Comparison of ENCODE assay signal across 8 mouse cellular contexts in the genomic region with DNA sequence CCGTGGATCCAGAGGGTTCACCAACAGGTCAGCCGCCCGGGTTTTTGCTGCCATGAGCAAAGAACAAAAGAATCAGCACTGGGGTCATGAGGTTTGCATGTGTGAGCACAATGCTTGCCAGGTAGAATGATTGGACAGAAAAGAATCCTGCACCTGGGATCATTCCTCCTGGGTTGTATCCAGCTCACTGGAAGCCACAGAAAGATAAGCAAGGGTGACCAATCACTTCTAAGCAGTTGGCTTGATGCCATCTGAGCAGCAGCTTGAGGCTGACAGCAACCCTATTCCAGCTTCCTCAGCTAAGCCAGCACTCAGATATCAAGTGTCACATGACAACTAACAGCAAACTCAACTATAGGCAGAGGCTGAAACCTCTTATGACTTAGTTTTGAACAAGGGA.
A peak's percentile ranks its signal among the peaks of the same experiment; 100 is the strongest.
DNase-seq lines count a peak whose midpoint lies in the region; ATAC-seq and TF ChIP-seq lines count a peak whose summit lies in the region.

No protein-coding gene starts in this region.

- H3K4me3 ChIP-seq in embryonic facial prominence, embryonic 11.5 days (ENCODE audit: low read depth, low read length): no peak overlapping the region
- no peak overlapping the region for H3K4me3 ChIP-seq in embryonic facial prominence, embryonic 10.5 days
- H3K4me3 ChIP-seq in C2C12 (ENCODE audit: insufficient read depth, poor library complexity, severe bottlenecking): no peak overlapping the region
- H3K4me3 ChIP-seq in embryonic facial prominence, embryonic 12.5 days: no peak overlapping the region
- no peak overlapping the region for H3K4me3 ChIP-seq in kidney, embryonic 14.5 days (ENCODE audit: low read length)
- H3K4me3 ChIP-seq in neural tube, embryonic 14.5 days (ENCODE audit: low read depth, low read length): no peak overlapping the region

- H3K79me2 ChIP-seq in C2C12 (ENCODE audit: control insufficient read depth, insufficient read depth): no peaks in the 10 kb centered on the region

- H3K79me3 ChIP-seq in C2C12 (ENCODE audit: low read depth): no peaks in the 10 kb centered on the region

- H3K27ac ChIP-seq in embryonic facial prominence, embryonic 11.5 days (replicated peaks; ENCODE audit: low read depth, low read length): no peak overlapping the region
- H3K27ac ChIP-seq in embryonic facial prominence, embryonic 10.5 days (replicated peaks): no peak overlapping the region
- 0 out of 2 replicates have a peak overlapping the region, but pooled peaks have one; percentile 30 for H3K27ac ChIP-seq in embryonic facial prominence, embryonic 12.5 days
- H3K27ac ChIP-seq in kidney, embryonic 14.5 days (ENCODE audit: low read depth, low read length): no peak overlapping the region
- no peak overlapping the region for H3K27ac ChIP-seq in neural tube, embryonic 14.5 days (ENCODE audit: low read depth, low read length)

- no peaks in the 10 kb centered on the region for H3K27me3 ChIP-seq in embryonic facial prominence, embryonic 11.5 days (ENCODE audit: control insufficient read depth, insufficient read depth, low read length)
- no peaks in the 10 kb centered on the region for H3K27me3 ChIP-seq in embryonic facial prominence, embryonic 10.5 days (replicated peaks; ENCODE audit: low read depth, poor library complexity, severe bottlenecking)
- no peaks in the 10 kb centered on the region for H3K27me3 ChIP-seq in C2C12 (ENCODE audit: control insufficient read depth, insufficient read depth, insufficient read length)
- no peaks in the 10 kb centered on the region for H3K27me3 ChIP-seq in embryonic facial prominence, embryonic 12.5 days
- H3K27me3 ChIP-seq in kidney, embryonic 14.5 days (ENCODE audit: control insufficient read depth, insufficient read depth, low read length): no peaks in the 10 kb centered on the region
- no peaks in the 10 kb centered on the region for H3K27me3 ChIP-seq in neural tube, embryonic 14.5 days (ENCODE audit: control insufficient read depth, insufficient read depth, low read length)

- no peak overlapping the region for H3K9ac ChIP-seq in embryonic facial prominence, embryonic 11.5 days (replicated peaks; ENCODE audit: low read length)
- H3K9ac ChIP-seq in embryonic facial prominence, embryonic 12.5 days: no peak overlapping the region
- H3K9ac ChIP-seq in kidney, embryonic 14.5 days (ENCODE audit: low read depth, low read length): no peak overlapping the region
- no peak overlapping the region for H3K9ac ChIP-seq in neural tube, embryonic 14.5 days (replicated peaks; ENCODE audit: low read depth, low read length)

- no peak for ATAC-seq in embryonic facial prominence, embryonic 11.5 days (replicated peaks; ENCODE audit: insufficient number of reproducible peaks, low FRiP score, low TSS enrichment, low read depth)
- ATAC-seq in embryonic facial prominence, embryonic 12.5 days (ENCODE audit: insufficient number of reproducible peaks, insufficient read depth, low FRiP score, low TSS enrichment): peak; percentile 44; the same call in 1 of the 2 replicates
- peak; percentile 71 for ATAC-seq in kidney, embryonic 14.5 days (ENCODE audit: low FRiP score, low TSS enrichment)
- peak; percentile 50; the same call in 1 of the 2 replicates for ATAC-seq in neural tube, embryonic 14.5 days (ENCODE audit: low read depth)

- no peaks in the 10 kb centered on the region; the same call in 1 of the 2 replicates for H3K36me3 ChIP-seq in embryonic facial prominence, embryonic 11.5 days (replicated peaks; ENCODE audit: control insufficient read depth, insufficient read depth, low read depth, low read length)
- peaks cover 70% of the 10 kb centered on the region for H3K36me3 ChIP-seq in embryonic facial prominence, embryonic 10.5 days (replicated peaks)
- peaks cover 10% of the 10 kb centered on the region for H3K36me3 ChIP-seq in C2C12 (ENCODE audit: control insufficient read depth, insufficient read depth)
- H3K36me3 ChIP-seq in embryonic facial prominence, embryonic 12.5 days: peaks cover 36% of the 10 kb centered on the region
- H3K36me3 ChIP-seq in kidney, embryonic 14.5 days (ENCODE audit: control insufficient read depth, insufficient read depth, low read length): peaks cover 34% of the 10 kb centered on the region
- peaks cover 21% of the 10 kb centered on the region for H3K36me3 ChIP-seq in neural tube, embryonic 14.5 days (ENCODE audit: control insufficient read depth, insufficient read depth, low read length)

- 75% methylated on average over 3 of the region's 3 CpGs for WGBS in embryonic facial prominence, embryonic 11.5 days
- 85% methylated on average over 3 of the region's 3 CpGs for WGBS in embryonic facial prominence, embryonic 10.5 days
- WGBS in embryonic facial prominence, embryonic 12.5 days: 67% methylated on average over 3 of the region's 3 CpGs
- 59% methylated on average over 3 of the region's 3 CpGs for WGBS in kidney, embryonic 14.5 days
- WGBS in neural tube, embryonic 14.5 days: 45% methylated on average over 3 of the region's 3 CpGs

- H3ac ChIP-seq in C2C12 (ENCODE audit: control insufficient read depth, insufficient read length, low read depth): no peak overlapping the region

- H3K9me3 ChIP-seq in embryonic facial prominence, embryonic 11.5 days (replicated peaks; ENCODE audit: control insufficient read depth, low read length): no peaks in the 10 kb centered on the region
- H3K9me3 ChIP-seq in embryonic facial prominence, embryonic 10.5 days: no peaks in the 10 kb centered on the region
- H3K9me3 ChIP-seq in embryonic facial prominence, embryonic 12.5 days: no peaks in the 10 kb centered on the region
- no peaks in the 10 kb centered on the region for H3K9me3 ChIP-seq in kidney, embryonic 14.5 days (ENCODE audit: control insufficient read depth, low read length)
- no peaks in the 10 kb centered on the region for H3K9me3 ChIP-seq in neural tube, embryonic 14.5 days (ENCODE audit: control insufficient read depth, low read length)

- DNase-seq in embryonic facial prominence, embryonic 11.5 days (ENCODE audit: low spot score): peak; percentile 17
- no peak for DNase-seq in embryonic facial prominence, embryonic 10.5 days (ENCODE audit: low spot score)
- no peak for DNase-seq in ovary, adult 18-20 months (ENCODE audit: low spot score)
- no peak for DNase-seq in layer of hippocampus, adult 18-20 months (ENCODE audit: low spot score in 2 of 2)

- H3K4me1 ChIP-seq in embryonic facial prominence, embryonic 11.5 days (ENCODE audit: control insufficient read depth, insufficient read depth, low read length): 0 out of 2 replicates have a peak, but pooled peaks cover 2% of the 10 kb centered on the region
- H3K4me1 ChIP-seq in embryonic facial prominence, embryonic 10.5 days: peaks cover 10% of the 10 kb centered on the region; the same call in 1 of the 2 replicates
- H3K4me1 ChIP-seq in embryonic facial prominence, embryonic 12.5 days: peaks cover 10% of the 10 kb centered on the region; the same call in 1 of the 2 replicates
- H3K4me1 ChIP-seq in kidney, embryonic 14.5 days (ENCODE audit: control insufficient read depth, insufficient read depth, low read length): no peaks in the 10 kb centered on the region; the same call in 1 of the 2 replicates
- peaks cover 6% of the 10 kb centered on the region; the same call in 1 of the 2 replicates for H3K4me1 ChIP-seq in neural tube, embryonic 14.5 days (ENCODE audit: control insufficient read depth, insufficient read depth, low read length)

- TF ChIP-seq CTCF in C2C12 (IDR thresholded peaks at IDR 0.05; ENCODE audit: control insufficient read depth, insufficient read depth, insufficient read length): no peak

- no peak overlapping the region for H3K4me2 ChIP-seq in embryonic facial prominence, embryonic 11.5 days (ENCODE audit: low read depth, low read length)
- no peak overlapping the region for H3K4me2 ChIP-seq in embryonic facial prominence, embryonic 12.5 days (replicated peaks)
- H3K4me2 ChIP-seq in kidney, embryonic 14.5 days (replicated peaks; ENCODE audit: low read depth, low read length): no peak overlapping the region
- H3K4me2 ChIP-seq in neural tube, embryonic 14.5 days (ENCODE audit: low read depth, low read length): no peak overlapping the region

TF ChIP-seq in C2C12, 6 proteins besides CTCF, POLR2A, EP300 and RAD21:
- no peak for TF ChIP-seq MAX (IDR thresholded peaks at IDR 0.05)
- peak; percentile 51 for TF ChIP-seq USF1 (IDR thresholded peaks at IDR 0.05; ENCODE audit: low read depth)
